Mouse (Mus musculus) left cerebral cortex, adult 18-20 months (tissue): Measurements from ENCODE around the gene Mospd3. TPM values are rescaled to one million over a fixed set of nuclear protein-coding genes. Genes with fewer than 3 reads are reported as not detected.

Experiments used
- DNase-seq, 2 experiments: peaks; one replicate each; pipeline ENCODE4 v3.0.0; 2021 to 2022; ENCODE audit warnings: low spot score in 2 of 2, mixed read lengths in 1 of 2
- long read RNA-seq, 2 experiments: library from polyadenylated mRNA; stranded (forward); transcript quantifications; one replicate each; pipeline ENCODE4 v2.0.0; 2021
- total RNA-seq, 2 experiments: library from RNA; stranded (reverse); gene quantifications; 2 replicates each; pipeline ENCODE4 v1.2.3; 2021

The Mospd3 gene
- total RNA-seq: 10 to 100 TPM; 23.0 to 24.6 TPM
- long read RNA-seq, experiment 1, transcript Mospd3-202 (5 exons, 1,318 nt): major isoform, 10 of 20 reads
- long read RNA-seq, experiment 1, partial matches to known transcripts: 4 of 20 reads
- long read RNA-seq, experiment 1, other reads (novel, unspliced or antisense): 4 of 20 reads
- long read RNA-seq, experiment 2, transcript Mospd3-202 (5 exons, 1,318 nt): major isoform, 12 of 12 reads
- long read RNA-seq, experiment 2, partial matches to known transcripts: 0 of 12 reads
- long read RNA-seq, experiment 2, other reads (novel, unspliced or antisense): 0 of 12 reads

- peak; percentile 94 to 95 for DNase-seq
These were observed at the start of gene Mospd3 for GRCm38 (mm10) chr5:137600619-137601364. TSS of gene Mospd3 (minus strand) at chr5:137601058.

- DNase-seq: no peak
These were observed 49.1 kb upstream of the Mospd3 start for GRCm38 (mm10) chr5:137649669-137650571.

GRCm38 (mm10) chr5:137649251-137649650 lies 48.4 kb upstream of the Mospd3 start:
- DNase-seq: no peak

DNA sequence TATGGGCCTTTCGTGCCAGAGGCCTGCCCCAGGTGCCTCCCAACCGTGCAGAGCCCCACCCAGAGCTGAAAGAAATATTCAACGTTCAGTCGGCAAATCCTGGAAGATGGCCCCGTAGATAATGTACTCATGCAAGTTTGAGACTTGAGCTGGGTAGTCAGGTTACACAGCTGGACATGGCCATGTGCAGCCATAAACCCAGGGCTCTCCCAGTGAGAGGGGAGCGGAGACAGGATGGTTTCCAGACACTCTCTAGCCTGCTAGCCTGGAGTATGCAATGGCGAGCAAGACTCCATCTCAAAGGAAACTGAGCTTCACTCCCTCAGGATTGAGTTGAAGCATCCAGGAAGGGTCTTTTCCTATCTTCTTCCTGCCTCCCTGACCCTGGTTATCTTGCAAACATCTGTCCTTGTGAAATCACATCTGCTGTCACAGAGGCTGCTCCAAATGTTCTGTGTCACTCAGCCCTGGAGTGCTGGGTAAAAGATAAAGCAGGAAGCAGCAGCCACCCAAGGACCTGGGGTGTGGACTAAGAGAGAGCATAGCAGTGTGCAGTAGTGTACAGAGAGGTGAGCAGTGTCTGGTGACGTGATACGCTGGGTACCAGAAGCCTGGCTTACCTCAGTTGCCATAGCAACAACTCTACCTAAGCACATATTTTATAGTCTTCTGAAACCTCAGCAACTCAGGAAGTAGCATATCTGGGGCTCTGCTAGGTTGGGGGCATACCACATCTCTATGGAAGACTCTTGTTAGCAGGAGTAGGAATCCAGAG lies 47.2 kb upstream of the Mospd3 start:
- no peak for DNase-seq

GRCm38 (mm10) chr5:137645652-137646091 lies 44.8 kb upstream of the Mospd3 start, which contains the start of gene Irs3:
TSS of gene Irs3 (minus strand) at chr5:137645714.
- no peak for DNase-seq

DNA sequence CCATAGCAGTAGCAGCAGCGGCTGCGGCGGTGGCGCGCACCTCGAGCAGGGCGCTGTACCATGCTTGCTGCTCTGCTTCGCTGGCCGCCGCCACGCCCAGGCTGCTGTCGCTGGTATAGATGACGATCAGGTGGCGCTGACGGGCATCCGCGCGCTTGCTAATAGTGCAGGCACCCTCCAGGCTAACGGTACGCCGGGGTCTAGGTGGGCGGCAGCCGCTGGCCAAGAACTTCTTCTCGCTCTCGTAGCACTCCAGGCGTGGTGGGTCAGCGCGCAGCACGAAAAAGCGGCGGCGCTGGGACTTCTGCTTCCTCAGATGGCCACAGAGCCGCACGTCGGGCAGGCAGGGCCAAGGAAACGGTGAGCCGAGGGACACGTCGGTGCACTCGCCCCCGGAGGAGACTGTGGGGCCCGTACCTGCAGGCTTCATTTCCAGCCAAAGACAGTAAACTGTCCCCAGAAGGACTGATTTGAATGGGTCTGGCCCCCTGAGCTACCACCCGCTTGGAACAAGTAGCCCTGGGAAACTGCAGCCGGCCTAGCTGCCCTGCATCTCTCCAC lies 44.3 kb upstream of the Mospd3 start:
- DNase-seq: no peak

DNA sequence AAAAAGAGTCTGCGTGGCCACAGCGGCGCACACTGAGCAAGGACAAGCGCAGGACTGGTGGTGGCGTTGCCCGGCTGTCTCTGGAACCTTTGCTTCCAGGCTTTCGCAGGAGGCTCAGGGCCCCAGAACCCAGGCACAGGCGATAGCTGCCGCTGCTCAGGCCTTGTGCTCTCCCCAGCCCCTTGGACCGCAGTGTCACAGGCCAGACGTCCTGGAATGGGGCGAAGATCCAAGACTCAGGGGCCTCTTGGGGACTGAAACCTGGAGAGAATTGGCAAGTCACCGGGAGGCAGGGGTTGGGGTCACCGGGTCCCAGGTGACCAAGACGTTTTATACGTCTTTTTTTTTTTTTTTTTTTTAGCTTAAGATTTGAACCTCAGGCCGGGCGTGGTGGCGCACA lies 43.6 kb upstream of the Mospd3 start:
- DNase-seq: no peak

DNA sequence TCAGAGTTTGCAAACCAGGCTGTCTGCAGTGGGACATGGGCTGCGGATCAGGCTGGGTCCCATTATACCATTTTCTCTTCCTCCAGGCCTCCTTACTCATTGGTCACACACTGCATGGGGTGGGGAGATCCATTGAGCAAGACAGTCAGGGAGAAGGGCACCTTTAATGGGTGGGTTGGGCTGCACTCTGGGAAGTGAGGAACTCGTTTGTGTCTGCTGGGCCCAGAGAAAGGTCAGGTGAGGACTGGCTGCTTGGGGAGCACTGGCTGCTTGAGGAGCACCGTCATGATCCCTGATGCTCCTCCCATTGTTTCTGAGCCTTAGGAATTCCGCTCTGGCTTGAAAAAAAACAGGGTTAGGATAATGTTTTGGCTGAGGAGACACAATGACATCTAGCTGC lies 42.0 kb upstream of the Mospd3 start:
- DNase-seq: no peak

- DNase-seq: peak in 1 of 2 experiments; percentile 42
These were observed 40.2 kb upstream of the Mospd3 start, which contains the start of gene Sap25 for GRCm38 (mm10) chr5:137641054-137641453. TSS of gene Sap25 (plus strand) at chr5:137641334.

DNA sequence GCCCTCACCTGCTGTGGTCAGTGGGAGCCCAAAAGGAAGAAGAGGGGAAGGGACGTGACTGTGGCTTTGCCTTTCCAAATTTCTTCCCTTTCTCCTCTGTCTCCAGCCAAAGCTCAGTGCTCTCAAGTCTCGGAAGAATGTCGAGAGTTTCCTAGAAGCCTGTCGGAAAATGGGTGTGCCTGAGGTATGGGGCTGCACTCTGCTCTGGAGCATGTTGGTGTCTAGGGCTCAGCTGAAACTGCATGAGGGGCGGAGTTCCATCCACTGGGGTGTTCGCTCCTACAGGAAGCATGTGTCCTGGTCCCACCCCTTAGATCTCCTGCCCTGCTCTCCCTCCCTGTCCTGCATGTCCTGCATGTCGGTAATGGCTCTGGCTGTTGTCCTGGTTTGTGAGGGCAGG lies 38.6 kb upstream of the Mospd3 start:
- DNase-seq: no peak

- DNase-seq: no peak
These were observed 32.7 kb upstream of the Mospd3 start for GRCm38 (mm10) chr5:137633397-137634084.

DNA sequence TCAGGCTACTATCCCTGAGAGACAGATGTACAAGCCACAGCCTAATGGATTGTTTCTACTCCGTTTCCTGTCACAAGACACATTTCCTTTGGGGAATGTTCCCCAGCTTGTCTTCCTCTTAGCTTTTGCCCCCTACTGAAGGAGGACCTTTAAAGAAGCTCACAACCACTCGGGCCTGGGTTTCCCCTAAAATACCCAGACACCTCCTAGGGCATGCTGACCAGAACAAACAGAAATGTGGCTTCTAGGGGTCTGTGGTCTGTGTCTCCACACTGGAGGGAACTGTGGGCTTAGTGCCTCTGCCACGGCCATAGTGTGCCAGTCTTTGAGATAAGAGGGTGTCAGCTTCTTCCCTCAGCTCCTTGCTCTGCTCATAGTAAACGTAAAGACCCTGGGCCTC lies 30.7 kb upstream of the Mospd3 start:
- DNase-seq: no peak

GRCm38 (mm10) chr5:137631171-137631570 lies 30.3 kb upstream of the Mospd3 start:
- peak in 1 of 2 experiments; percentile 39 for DNase-seq

DNA sequence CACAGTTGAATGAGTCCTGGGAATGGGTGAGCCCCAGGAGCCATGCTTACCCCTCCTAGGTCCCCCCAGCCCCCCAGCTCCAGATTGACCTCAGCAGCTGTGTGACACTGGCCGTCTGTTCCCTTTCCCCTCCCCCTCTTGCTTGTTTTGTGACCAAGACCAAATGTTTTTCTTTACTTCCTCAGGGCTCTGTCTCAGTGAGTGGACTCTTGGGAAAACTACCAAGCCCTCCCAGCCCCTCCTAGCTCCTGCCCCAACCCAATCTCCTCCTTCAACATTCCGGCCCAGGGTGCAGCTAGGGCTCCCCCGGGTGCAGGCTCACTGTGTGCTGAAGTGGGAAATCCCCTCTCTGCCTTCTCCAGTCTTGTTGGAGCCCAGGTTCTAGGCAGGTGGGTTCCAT lies 29.7 kb upstream of the Mospd3 start:
- no peak for DNase-seq

- DNase-seq: no peak
These were observed 29.2 kb upstream of the Mospd3 start for GRCm38 (mm10) chr5:137629906-137630545.

DNA sequence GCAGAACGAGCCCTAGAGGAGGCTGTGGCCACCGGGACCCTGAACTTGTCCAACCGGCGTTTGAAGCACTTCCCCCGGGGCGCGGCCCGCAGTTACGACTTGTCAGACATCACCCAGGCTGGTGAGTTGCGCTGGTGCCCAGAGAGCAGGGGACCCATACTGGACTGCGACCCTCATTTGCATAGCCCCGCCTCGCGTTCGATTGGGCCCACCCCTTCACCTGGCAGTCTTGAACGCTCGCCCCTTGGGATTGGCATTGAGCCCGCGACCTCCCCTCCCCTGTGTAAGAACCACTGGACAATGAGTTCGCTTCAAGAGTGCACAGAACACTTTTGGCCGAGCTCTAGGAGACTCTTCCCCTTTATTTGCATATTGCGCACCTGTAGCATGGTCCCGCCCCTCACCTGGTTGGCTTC lies 28.5 kb upstream of the Mospd3 start:
- DNase-seq: no peak

DNA sequence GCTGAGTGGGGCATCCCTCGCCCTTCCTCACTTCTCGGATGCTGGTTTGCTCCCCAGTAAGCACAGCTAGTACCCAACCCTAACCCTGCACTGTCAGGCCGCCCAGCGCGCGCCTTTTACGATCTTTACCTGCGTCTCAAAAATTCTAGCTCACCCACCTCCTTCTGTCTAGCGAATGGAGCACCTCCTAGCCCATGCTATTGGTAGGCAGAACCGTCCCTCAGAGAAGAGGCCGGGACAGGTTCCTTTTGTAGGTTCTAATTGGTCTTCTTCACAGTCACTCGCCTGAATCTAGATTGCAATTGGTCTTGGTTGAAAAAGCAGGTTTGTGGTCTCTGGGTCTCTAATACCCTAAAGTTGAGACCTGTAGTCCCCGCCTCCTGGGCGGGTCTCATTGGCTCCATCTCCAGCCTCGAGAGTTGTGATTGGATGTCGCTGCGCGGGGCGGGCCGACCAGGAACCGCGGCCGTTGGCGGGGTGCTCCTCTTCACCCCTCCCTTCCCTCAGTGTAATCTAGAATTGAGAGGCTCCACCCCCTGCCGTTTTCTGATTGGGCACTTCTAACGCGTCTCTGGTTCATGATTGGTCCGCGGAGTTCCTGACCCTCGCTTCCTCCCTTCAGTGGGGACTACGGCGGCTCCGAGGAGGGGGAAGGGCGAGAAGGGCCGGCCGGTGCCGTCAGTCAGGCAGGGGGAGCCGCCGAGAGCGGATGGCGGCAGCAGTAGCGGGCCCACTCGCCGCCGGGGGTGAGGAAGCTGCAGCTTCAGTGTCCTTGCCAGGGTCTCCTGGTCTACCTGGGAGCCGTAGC lies 27.8 kb upstream of the Mospd3 start, which contains the start of the genes Fbxo24, Lrch4 and Gm20605:
TSS of gene Fbxo24 (minus strand) at position 505 of the 808 bp plus-strand sequence.
TSS of gene Lrch4 (plus strand) at position 624 of the 808 bp plus-strand sequence.
TSS of gene Gm20605 (plus strand) at position 678 of the 808 bp plus-strand sequence.
- DNase-seq: peak; percentile 99

- DNase-seq: no peak
These were observed 27.1 kb upstream of the Mospd3 start for GRCm38 (mm10) chr5:137627991-137628390.
